Mouse (Mus musculus): Measurements from ENCODE around the gene Mboat1. TPM values are rescaled to one million over a fixed set of nuclear protein-coding genes. Genes with fewer than 3 reads are reported as not detected.

The Mboat1 gene
- polyA plus RNA-seq (2012; rRNA removed): 1.6 and 1.8 TPM in 2 replicates

DNA sequence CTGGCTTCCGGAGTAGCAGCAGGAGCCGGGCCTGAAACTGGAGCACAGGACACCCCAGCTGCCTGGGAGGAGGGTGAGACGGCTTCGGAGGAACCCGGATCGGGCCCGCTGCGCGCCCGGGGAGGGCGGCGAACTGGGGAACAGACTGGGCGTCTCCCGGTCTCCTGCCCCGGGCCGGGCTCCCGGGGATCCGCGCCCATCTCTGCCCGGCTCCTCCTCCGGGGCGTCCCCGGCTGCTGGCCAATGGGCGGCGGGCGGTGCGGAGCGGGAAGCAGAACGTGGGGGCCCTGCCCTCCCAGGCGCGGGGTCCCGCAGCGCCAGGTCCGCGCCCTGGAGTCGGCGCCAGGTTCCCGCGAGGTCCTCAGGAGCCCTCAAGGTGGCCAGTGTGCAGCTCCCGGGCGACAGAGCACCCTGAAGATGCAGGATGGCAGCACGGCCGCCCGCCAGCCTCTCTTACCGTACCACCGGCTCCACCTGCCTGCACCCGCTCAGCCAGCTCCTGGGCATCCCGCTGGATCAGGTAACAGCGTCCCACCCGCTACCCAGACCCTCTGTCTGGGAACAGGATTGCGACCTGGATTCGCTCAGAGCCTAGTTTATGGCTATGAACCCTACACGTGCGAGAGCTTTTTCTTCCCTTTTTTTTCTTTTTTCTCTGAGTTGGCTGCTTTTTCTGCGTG is at the start of gene Mboat1:
TSS of gene Mboat1 (plus strand) at position 247 of the 680 bp plus-strand sequence.
- TF ChIP-seq CTCF (IDR thresholded peaks at IDR 0.05; ENCODE audit: borderline replicate concordance, extremely low read depth, insufficient read depth, insufficient read length): no peak
- TF ChIP-seq POLR2A (IDR thresholded peaks at IDR 0.05; ENCODE audit: borderline replicate concordance, extremely low read depth, insufficient read depth, insufficient read length, poor library complexity, severe bottlenecking): peak; percentile 38; the same call in 1 of the 2 replicates
- DNase-seq (ENCODE audit: low read depth): peak; percentile 73

DNA sequence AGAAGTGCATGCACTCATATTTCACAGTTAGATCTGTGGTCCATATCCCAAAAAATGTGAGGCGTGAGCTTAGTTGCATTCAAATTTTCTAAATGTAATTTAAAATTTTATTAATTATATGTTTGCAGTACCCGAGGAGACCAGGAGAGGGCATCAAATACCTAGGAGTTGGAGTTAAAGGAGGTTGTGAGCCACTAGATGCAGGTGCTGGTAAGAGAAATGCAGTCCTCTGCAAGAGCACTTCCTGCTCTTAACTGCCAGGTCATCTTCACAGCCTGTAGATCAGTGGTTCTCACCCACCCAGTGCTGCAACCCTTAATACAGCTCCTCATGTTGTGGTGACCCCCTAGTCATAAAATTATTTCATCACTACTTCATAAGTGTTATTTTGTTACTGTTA is 43.2 kb upstream of the Mboat1 start:
- TF ChIP-seq CTCF (IDR thresholded peaks at IDR 0.05; ENCODE audit: borderline replicate concordance, extremely low read depth, insufficient read depth, insufficient read length) (peak; percentile 23; the same call in 1 of the 2 replicates), POLR2A (IDR thresholded peaks at IDR 0.05; ENCODE audit: borderline replicate concordance, extremely low read depth, insufficient read depth, insufficient read length, poor library complexity, severe bottlenecking) (no peak)
- no peak for DNase-seq (ENCODE audit: low read depth)

DNA sequence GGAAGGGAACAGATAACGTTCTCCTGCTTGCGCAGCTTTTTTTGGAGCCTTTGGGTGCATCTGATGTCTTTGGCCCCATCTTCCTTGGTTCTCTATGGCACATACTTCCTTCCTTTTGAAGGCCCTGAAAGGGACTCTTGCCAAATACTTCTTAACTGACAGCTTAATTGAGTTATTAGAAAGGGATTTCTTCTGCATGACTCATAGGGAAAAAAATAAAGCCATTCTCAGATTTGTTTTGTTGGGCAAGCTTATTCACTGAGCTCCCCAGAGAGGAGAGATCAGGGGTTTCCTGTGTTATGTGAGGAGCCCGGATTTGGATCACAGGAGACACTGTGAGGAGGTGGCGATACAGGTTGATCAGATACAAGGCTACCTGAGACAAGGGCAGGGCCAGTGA is 40.4 kb upstream of the Mboat1 start:
- peak; percentile 37 for DNase-seq (ENCODE audit: low read depth)
- no peak for TF ChIP-seq POLR2A (IDR thresholded peaks at IDR 0.05; ENCODE audit: borderline replicate concordance, extremely low read depth, insufficient read depth, insufficient read length, poor library complexity, severe bottlenecking)
- TF ChIP-seq CTCF (IDR thresholded peaks at IDR 0.05; ENCODE audit: borderline replicate concordance, extremely low read depth, insufficient read depth, insufficient read length): no peak

DNA sequence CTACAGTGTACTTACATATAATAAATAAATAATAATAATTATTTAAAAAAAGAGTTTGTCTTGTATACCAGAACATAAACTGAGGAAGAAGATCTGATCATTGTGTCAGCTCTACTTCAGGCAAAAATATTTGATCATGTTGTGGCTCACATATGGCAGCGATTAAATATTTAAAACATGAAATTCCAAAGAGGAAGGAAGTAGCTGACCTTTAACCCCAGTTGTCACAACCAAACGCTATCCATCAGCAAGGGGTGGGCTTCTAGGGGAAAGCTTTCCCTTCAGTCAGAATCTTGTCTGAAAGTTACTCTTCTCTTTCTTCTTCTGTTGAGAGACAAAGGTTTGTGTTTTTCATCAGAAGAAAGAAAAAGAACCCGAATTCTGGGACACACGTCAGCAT is 39.8 kb upstream of the Mboat1 start:
- no peak for TF ChIP-seq POLR2A (IDR thresholded peaks at IDR 0.05; ENCODE audit: borderline replicate concordance, extremely low read depth, insufficient read depth, insufficient read length, poor library complexity, severe bottlenecking)
- no peak for TF ChIP-seq CTCF (IDR thresholded peaks at IDR 0.05; ENCODE audit: borderline replicate concordance, extremely low read depth, insufficient read depth, insufficient read length)
- no peak for DNase-seq (ENCODE audit: low read depth)

DNA sequence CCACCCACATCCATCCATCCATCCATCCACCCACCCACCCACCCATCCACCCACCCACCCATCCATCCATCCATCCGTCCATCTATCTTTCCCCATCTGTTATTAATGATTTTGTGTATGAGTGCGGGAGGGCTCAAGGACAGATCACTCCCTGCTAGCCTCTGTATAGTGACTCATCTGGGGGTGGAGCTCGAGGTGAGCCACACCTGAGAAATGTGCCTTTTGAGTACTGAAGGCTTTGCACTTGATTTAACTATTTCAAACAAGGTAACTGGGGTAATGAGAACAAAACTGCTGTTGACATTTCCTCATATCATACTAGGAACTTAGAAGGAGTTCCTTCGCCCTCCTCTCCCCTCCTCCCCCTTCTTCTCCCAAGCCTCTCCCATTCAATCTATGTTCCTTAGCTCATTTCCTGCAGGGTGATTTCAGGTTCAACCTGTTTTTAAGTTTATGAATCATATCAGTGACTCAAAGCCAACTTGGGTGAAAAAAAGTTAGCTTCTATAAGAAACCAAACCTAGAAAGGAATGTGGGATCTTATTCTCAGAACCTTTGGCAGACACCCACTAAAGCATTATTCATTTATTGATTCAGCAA is 27.2 kb upstream of the Mboat1 start:
- no peak for DNase-seq (ENCODE audit: low read depth)
- TF ChIP-seq POLR2A (IDR thresholded peaks at IDR 0.05; ENCODE audit: borderline replicate concordance, extremely low read depth, insufficient read depth, insufficient read length, poor library complexity, severe bottlenecking): no peak
- no peak for TF ChIP-seq CTCF (IDR thresholded peaks at IDR 0.05; ENCODE audit: borderline replicate concordance, extremely low read depth, insufficient read depth, insufficient read length)

DNA sequence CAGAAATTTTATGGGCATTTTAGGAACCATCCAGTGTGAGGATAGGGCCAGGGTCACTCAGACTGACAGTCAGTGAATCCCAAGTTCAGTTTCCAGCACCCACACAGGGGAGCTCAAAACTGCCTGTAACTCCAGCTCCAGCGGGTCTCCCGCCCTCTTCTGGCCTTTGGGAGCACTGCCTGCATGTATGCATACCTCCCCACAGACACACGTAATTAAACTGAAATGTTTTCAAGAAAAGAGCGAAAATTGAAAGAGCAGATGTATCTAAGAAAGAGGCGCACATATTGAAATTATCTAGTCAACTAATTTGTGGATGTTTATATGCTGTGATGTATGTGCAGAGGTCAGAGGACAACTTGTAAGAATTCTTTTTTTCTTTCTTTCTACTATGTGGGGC is 20.5 kb upstream of the Mboat1 start:
- TF ChIP-seq CTCF (IDR thresholded peaks at IDR 0.05; ENCODE audit: borderline replicate concordance, extremely low read depth, insufficient read depth, insufficient read length) (no peak), POLR2A (IDR thresholded peaks at IDR 0.05; ENCODE audit: borderline replicate concordance, extremely low read depth, insufficient read depth, insufficient read length, poor library complexity, severe bottlenecking) (no peak)
- DNase-seq (ENCODE audit: low read depth): no peak

DNA sequence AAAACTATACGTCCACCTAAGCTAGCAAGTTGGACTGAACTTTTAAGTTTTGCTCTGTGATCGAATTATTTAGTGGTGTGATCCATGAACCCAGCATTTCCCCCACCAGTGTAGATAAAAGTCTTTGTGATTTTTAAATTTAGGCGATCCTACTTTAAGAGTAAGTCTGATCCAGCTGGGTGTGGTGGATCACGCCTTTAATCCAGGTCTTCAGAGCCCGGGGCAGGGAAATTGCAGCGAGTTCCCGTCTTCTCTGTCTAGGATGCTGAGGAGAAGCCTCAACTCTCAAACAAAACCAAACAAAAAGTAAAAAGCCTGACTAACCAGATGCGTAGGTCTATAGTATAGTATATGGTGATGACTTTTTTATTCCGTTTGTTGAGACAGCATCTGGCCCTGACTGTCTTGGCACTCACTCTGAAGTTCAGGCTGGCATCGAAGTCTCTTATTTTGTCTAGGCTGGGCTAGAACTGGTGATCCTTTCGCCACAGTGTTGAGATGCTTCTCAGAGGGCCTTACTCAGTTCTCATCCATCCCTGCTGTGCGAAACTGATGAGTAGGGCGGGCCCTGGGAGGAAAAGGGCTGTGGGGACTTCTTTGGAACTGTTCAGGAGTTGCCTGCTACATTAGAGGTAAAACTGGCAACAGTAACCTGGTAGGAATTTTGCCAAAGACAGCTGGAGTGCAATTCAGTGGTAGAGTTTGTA is 787 bp downstream of the Mboat1 start:
- TF ChIP-seq CTCF (IDR thresholded peaks at IDR 0.05; ENCODE audit: borderline replicate concordance, extremely low read depth, insufficient read depth, insufficient read length) (no peak), POLR2A (IDR thresholded peaks at IDR 0.05; ENCODE audit: borderline replicate concordance, extremely low read depth, insufficient read depth, insufficient read length, poor library complexity, severe bottlenecking) (no peak)
- peak; percentile 1 for DNase-seq (ENCODE audit: low read depth)

DNA sequence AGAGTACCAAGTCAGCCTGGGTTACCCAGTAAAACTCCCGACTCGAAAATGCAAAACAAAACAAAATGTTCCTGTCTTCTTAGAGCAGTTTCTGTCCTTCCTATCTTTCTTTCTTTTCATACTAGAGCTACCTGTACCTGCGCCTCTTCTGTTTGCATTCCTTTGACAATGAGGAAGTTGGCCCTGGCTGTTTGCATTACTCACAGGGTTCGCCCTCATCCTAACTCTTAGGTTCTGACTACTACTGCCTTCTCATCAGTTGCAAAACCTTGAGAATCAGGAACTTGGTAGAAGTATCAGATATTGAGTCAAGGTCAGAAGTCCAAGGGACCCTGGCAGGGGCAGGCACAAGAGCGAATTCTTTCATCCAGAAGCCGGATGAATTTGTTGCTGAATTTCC is 1.7 kb downstream of the Mboat1 start:
- TF ChIP-seq CTCF (IDR thresholded peaks at IDR 0.05; ENCODE audit: borderline replicate concordance, extremely low read depth, insufficient read depth, insufficient read length) (no peak), POLR2A (IDR thresholded peaks at IDR 0.05; ENCODE audit: borderline replicate concordance, extremely low read depth, insufficient read depth, insufficient read length, poor library complexity, severe bottlenecking) (no peak)
- no peak for DNase-seq (ENCODE audit: low read depth)

DNA sequence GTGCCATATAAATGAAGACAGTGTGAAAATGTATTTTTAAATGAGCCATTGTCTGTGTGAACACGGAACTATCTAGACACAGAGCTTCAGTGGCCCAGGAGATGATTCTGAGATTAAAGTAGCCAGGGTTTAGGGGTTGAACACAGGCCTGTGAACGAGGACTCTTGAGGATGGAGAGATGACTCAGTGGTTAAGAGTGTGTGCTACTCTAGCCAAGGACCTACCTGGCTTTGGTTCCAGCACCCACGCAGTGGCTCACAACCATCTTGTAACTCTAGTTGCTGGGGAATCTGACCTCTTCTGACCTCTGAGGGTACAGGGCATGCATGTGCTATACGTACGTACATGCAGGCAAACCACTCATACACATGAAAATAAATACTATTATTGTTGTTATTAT is 3.9 kb downstream of the Mboat1 start:
- no peak for TF ChIP-seq CTCF (IDR thresholded peaks at IDR 0.05; ENCODE audit: borderline replicate concordance, extremely low read depth, insufficient read depth, insufficient read length)
- no peak for TF ChIP-seq POLR2A (IDR thresholded peaks at IDR 0.05; ENCODE audit: borderline replicate concordance, extremely low read depth, insufficient read depth, insufficient read length, poor library complexity, severe bottlenecking)
- no peak for DNase-seq (ENCODE audit: low read depth)

DNA sequence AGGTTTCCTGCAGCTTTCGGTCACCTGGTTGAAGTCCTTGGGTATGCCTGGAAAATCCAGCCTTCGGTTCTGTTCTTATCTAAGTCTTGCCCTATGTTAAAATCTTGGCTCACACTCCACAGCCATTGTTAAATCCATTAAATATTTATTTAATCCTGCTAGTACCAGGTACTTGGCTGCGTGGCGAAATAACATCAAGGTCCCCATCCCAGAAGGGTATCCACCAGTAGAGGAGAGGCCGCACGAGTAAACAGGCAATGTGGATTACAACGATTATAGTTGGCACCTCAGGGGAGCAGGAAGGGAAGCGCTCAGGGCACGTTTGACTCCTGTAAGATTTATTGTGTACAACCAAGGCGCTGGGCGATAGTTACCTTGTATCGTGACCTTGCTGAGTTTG is 4.4 kb downstream of the Mboat1 start:
- TF ChIP-seq CTCF (IDR thresholded peaks at IDR 0.05; ENCODE audit: borderline replicate concordance, extremely low read depth, insufficient read depth, insufficient read length): no peak
- no peak for TF ChIP-seq POLR2A (IDR thresholded peaks at IDR 0.05; ENCODE audit: borderline replicate concordance, extremely low read depth, insufficient read depth, insufficient read length, poor library complexity, severe bottlenecking)
- no peak for DNase-seq (ENCODE audit: low read depth)

DNA sequence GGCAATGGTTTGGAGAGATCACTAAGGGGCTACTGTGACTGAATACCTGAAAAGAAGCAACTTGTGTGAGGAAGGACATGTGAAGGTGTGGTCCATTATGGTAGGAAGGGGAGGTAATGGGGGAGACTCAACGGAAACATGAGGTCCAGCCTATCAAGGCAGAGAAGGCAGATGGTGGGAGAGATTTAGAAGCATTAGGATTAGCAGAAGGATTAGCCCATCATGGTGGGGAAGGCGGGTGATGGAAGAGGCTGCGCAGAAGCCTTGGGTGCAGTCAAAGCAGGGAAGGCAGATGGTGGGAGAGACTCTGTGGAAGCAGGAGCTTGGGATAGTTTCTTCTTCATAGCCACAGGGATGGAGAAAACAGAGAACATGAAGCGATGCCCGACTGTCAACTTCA is 5.7 kb downstream of the Mboat1 start:
- TF ChIP-seq CTCF (IDR thresholded peaks at IDR 0.05; ENCODE audit: borderline replicate concordance, extremely low read depth, insufficient read depth, insufficient read length): no peak
- no peak for TF ChIP-seq POLR2A (IDR thresholded peaks at IDR 0.05; ENCODE audit: borderline replicate concordance, extremely low read depth, insufficient read depth, insufficient read length, poor library complexity, severe bottlenecking)
- no peak for DNase-seq (ENCODE audit: low read depth)
